Mouse (Mus musculus): ENCODE data around the gene Laptm4a. TPM values are rescaled to one million over a fixed set of nuclear protein-coding genes. Genes with fewer than 3 reads are reported as not detected.

Gene Laptm4a
- polyA plus RNA-seq, 1 experiment = 15.5 TPM

DNA sequence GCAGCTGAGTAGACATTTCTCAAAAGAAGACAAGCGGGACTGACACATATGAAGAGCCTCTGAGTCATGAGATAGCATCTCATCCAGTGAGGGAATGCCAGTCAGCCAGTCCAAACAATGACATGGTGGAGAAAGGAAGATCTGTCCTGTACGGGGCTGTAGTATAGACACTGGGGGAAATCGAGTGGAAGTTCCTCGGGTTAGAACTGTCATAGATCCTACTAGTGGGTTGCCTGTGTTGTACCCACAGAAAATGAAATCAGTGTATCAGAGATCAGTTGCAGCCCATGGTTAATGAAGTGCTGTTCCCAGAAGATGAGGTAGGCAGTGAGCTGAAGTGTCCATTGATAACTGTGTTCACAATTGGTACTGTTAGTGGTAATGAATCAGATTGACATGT, 7.3 kb downstream of the Laptm4a start:
- no peak for TF ChIP-seq GATA1 (IDR thresholded peaks at IDR 0.05; ENCODE audit: low read length)

DNA sequence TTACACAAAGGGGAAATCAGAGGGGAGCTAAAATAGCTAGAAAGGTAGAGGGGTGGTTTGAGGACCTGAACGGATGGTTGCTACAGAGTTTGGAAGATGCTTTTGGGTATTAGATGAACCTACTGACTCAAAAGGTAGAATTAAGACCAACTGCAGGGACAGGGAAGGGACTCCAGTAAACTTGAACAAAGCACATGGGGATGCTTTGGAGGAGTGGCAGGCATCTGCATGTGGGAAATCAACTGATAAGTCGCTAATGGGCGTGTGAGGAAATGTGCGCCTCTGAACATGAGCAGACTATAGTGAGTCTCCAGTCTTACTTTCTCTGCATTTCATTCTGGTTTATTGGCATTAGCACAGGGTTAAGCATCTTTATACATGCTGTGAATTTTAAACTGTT, 9.6 kb downstream of the Laptm4a start:
- TF ChIP-seq GATA1 (IDR thresholded peaks at IDR 0.05; ENCODE audit: low read length) = no peak

DNA sequence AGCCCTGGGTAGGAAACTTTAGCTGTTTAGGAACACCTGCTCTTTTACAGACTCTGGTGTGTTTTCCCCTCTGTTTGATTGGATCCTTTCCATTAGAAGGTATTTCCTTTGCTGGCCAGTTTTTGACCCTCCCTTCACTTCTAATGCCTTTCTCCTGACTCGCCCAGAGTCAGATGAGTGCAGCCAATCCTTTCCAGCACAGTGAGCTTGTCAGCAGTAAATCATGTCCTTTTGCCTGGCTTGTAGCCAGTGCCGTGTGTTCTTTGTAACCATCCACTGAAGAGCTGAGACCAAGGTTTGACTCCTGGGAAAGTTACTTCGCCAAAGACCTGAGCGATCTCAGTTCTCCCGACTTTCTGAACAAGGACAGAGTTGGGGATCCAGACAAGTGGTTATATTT, 13.9 kb downstream of the Laptm4a start:
- no peak for TF ChIP-seq GATA1 (IDR thresholded peaks at IDR 0.05; ENCODE audit: low read length)

DNA sequence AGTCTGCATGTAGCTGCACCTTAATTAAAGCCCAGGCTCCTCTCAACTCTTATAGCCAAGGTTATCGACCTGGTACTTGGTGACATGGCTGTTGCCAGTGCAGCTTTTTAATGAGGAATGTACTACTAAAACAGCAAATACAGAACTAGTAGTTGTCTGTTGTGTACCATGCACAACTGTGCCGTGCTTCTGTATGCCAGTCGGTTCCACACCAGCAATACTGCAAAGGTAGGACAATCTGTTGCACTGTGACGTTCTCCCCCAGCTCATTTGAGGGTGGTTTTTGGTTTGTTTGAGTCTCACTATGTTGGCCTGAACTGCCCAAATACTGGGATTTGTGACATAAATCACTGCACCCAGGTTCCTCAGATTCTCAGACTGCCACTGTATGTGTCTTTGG, 18.0 kb downstream of the Laptm4a start:
- TF ChIP-seq GATA1 (IDR thresholded peaks at IDR 0.05; ENCODE audit: low read length) = no peak

DNA sequence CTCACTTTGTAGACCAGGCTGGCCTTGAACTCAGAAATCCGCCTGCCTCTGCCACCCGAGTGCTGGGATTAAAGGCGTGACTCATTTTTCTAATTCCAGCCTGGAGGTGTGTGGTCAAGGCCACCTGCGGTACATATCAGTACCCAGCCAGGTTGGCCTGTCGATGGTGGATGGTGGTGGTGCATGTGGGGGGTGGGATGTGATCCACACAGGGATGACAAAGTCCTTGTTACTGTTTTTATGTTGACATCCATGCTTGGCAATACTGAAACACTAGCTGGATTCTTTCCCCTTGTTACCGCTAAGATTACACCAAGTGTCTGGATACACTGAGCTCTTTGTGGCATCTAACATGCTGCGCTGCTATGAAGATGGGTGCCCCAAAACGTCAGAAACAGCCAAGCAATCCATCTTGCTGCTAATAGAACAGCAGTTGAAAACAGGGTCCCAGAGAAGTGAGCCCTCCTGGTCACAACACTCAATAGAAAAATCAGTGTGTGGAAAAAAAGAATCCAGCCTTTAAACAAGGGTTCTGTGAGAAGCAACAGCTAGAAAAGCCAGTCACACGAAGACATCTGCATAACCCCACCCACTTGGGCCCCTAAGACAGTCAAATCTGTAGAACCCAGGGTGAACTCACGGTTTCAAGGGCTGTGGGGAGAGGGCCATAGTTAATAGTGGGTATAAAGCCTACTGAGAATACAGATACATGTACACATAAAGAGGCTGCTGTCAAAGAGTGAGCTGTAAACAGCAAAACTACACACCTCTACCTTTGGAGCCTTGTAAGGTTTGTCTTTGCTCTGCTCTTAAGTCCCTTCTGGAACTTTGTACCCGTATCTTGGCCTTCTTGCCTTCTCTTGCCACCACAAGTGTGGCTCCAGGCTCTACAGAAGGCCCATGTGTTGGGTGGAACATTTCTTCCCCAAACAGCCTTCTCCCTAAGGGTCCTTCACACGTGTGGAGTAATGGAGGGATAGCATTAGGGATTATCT, 18.8 kb downstream of the Laptm4a start:
- TF ChIP-seq GATA1 (IDR thresholded peaks at IDR 0.05; ENCODE audit: low read length) = no peak

DNA sequence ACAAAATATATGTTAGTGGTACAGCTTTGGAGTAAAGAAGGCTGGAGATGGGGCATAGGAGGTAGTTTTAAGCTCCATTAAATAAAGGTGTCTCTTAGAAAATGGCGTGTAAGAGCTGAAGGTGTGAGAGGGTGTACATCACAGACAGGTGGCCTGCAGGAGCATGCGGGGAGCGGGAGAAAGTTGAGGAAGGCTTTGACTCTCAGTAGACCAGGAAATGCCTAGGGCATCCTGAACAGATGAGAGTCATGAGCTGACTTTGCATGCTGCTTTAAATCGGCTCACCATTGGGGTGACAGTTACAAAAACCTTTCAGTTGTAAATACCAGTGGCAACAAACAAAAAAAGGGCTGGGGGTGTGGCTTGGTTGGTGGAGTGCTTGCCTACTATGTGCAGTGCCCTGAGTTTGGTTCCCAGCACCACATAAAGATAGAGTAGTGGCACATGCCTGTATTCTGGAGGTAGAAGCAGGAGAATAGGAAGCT, 19.7 kb downstream of the Laptm4a start:
- no peak for TF ChIP-seq GATA1 (IDR thresholded peaks at IDR 0.05; ENCODE audit: low read length)

DNA sequence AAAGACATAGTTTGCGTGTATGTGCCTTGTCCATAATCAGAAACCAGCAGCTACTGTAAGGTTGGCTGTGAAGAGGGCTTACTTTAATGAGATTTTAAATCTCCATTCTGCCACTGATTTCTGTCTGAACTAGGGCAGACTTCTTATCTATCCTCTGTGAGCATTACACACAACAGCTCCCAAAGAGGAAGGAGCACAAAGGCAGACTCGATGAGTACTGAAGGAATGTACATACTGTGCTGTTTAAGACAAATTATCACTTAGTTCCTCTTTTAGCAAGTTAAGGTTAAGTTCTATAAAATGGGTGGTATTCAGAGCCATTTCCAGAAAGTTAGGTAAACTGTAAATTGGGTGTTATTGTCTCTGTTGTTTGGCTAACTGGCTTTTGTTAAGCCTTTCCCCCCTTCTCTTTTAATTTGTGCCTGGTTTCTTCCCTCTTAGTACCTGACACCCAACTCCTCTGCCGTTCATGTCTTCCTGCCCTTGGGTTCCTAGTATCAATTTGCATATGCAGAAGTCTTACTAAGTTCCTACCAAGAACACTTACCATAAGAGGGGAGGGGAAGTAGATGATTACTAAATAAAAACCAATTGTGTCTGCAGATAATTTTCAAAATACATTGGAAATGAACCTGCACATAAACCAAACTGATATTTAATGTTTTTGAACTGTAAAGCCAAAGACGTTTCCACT, 20.4 kb downstream of the Laptm4a start:
- TF ChIP-seq GATA1 (IDR thresholded peaks at IDR 0.05; ENCODE audit: low read length) = no peak

DNA sequence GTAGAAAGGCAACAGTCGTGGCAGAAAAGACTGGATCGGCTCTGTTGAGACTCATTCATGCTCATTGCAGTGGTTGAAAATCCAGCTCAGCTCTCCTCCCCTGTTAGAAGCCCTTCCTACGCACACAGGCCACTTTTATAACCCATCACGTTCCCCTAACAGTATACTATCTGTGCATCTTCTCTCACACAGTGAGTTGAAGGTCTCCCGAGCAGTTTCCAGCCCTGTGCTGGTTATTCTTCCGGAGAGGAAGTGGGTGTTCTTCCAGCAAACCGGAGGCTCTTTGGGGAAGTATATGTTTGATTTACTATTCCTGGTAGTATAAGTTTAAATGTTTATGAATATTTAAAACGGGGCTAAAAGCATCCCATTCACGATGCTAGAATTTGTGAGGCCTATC, 25.7 kb downstream of the Laptm4a start:
- TF ChIP-seq GATA1 (IDR thresholded peaks at IDR 0.05; ENCODE audit: low read length) = no peak

DNA sequence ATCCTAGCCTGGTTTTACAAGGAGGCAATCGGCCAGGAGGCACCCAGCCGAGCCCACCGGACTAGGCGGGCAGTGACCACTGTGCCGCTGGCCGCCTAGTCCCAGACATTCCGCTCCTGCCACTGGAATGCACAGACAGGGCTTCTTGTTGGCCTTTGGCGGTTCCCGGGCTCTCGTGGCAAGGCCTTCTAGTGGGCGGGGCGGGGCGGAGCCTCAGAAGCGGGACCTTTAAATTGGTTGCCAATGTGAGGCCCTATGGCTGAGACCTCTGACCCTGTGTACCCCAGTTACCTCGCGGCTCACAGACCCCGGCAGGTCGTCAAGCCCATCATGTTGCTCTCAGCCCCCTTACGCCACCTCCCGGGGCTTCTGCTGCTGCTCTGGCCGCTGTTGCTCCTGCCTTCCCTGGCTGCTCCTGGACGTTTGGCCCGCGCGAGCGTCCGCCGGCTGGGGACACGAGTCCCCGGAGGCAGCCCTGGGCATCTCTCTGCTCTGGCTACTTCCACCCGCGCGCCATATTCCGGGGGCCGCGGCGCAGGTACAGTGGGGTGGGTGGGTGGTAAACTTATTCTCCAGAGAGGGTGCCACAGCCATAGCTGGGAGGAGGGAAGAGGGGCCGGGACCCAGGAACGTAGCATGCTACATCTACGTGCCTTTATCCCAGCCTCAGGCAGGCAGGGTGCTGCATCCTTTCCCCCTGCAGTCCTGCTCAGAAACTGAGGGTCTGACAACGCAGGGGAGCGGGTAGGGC, 26.4 kb downstream of the Laptm4a start, which contains the start of gene Matn3:
Matn3 (plus strand) TSS at position 216 of the 751 bp plus-strand sequence.
- TF ChIP-seq GATA1 (IDR thresholded peaks at IDR 0.05; ENCODE audit: low read length) = no peak

DNA sequence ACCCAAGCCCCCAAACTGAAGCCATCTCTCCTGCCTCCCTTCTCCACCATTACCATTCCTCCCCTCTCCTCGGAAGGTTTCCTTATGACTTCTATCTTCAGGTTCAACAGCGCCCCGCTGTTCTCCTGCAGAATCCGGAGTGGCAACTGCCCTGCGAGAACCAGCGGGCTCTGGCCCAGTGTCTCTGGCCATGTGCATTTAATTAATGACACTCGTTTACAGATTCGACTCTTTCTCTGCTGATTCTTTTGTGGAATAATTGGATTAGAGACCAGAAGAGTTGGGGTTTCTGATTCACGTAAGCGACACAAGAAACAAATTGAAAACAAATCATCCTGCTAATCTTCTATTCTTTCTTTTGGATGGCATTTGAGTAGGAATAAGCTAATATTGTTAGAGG, 31.7 kb downstream of the Laptm4a start:
- TF ChIP-seq GATA1 (IDR thresholded peaks at IDR 0.05; ENCODE audit: low read length) = no peak

DNA sequence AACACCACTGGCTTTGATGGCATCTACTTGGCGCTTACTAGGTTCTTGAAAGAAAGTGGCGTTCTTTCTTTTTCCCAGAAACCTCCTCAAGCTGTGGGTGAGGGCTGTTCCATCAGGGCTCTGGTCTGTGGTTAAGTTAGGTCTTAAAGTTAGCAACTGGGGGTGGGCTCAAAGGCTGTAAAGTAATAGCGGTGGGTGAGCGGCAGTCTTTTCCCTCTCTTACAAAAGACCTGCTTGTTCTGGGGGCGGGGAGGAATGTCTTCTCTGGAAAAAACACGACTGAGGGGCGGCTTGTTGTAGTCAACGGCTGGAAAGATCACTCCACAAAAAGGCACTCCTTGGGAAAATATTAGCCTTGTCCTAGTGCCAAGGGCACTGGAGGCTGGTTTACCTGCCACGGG, 32.7 kb downstream of the Laptm4a start:
- no peak for TF ChIP-seq GATA1 (IDR thresholded peaks at IDR 0.05; ENCODE audit: low read length)

DNA sequence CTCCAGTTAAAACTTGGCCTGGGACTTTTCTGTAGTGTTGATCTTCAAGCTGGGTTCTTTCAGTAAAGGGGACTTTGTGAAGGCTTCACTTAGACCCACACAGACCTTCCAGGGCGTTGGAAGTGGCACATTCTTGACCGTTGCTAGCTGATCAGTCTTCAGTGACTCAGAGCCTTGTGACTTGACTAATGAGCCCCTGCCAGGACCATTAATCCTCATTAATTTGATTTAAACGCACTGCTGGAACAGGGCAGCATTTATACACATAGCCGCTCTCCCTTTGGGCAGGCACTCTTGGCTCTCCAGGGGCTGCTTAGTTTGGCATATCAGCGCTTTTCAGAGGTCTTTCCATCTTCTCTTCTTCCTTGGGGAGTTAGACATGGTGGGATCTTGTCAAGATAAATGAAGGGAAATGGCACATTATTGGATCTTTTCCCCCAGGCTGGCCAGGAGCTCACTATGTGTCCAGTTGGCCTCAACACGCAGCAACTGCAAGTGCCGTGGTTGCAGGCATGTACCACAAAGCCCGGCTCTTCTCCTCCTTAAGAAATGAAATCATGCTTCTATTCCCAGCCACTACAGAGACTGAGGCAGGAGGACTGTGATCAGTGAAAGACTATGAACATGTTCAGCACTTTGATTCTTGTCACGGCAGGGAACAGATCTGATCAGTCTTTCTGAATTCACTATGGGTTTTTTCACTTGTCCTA, 40.3 kb downstream of the Laptm4a start:
- no peak for TF ChIP-seq GATA1 (IDR thresholded peaks at IDR 0.05; ENCODE audit: low read length)

DNA sequence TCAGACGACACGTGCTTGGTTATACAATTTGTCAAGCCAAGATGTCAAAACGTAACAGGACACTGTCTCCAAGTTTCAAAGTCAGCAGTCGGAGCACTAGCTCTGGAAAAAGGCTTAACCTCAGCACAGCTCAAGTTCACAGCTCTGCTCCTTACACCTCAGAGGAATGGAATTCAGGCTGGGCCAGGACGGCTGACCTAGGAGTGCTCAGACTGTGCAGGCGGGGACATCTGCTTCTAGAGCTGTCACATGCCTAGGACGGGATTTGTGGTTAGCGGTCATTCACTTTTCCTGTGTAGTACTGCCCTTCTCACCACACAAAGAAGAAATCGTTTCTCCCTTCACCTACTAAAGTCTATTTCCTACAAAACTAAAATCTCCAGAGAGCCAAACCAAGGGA, 48.4 kb downstream of the Laptm4a start:
- no peak for TF ChIP-seq GATA1 (IDR thresholded peaks at IDR 0.05; ENCODE audit: low read length)

DNA sequence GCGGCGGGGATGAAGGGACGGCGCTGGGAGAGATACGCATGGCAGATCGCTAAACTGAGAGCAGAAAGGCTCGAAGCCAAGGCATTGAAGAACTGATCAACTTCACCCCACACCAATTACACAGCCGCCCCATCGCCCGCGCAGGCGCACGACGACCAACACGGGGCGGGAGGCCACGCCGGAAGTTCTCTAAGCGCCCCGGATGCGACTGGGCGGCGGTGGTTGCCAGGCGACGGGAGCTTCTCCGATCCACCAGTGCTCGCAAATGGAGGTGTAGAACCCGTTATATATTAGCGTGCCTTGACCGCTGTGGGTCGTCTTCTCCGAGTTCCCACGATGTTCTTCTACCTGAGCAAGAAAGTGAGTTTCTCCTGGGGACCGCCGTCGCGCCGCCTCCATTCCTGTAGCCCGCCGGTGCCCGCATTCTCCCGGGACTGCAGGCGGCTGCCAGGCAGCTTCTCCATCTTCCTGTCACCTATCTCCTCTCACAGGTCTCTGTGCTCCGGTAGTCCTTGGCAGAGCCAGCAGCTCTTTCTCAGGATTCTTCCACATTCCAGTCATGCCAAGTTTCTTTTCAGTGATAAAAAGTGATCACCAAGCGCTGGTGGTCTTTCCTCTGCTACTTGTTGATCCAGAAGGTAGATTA, 52.5 kb downstream of the Laptm4a start, which contains the start of gene Wdr35:
Wdr35 (plus strand) TSS at position 73 of the 646 bp plus-strand sequence.
- TF ChIP-seq GATA1 (IDR thresholded peaks at IDR 0.05; ENCODE audit: low read length) = no peak
